Mouse (Mus musculus): Measurements from ENCODE around the gene Clstn1.

DNA sequence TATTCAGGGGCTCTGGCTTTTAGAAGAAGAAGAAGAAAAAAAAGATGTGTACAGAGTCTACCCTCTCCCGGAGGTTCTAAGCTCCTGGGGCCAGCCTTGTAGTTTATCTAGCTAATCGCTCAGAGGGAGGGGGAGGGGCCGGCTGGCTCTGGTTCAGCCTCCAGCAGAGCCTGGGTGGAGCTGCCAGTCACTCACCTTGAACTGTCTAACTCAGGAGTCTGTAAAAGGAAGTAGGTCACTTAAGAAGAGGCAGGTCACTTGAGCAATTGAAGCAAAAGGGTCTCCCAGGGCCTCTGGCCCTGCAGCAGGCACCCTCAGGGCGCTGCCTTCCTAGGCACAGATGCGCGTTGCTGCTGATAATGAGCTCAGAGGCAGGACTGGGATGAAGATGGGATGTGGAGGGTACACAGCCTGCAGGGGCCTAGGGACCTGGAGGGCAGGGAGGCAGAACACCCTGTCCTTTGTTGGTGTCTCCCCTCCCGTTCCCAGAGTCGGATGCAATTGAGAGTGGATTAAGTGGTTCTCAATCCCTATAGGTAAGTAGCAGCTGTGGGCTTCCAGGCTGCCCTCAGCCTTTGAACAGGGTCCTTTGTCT is 18.7 kb upstream of the Clstn1 start:
- TF ChIP-seq CTCF (IDR thresholded peaks at IDR 0.05; ENCODE audit: low read depth, low read length) (no peak), POLR2A (IDR thresholded peaks at IDR 0.05; ENCODE audit: insufficient read depth, low read length) (no peak)

Measured in ES-Bruce4 (cell line).